In genomic region chr6:89257416-89257815, GRCm38 (mm10) we compare ENCODE assay signal across 17 mouse cellular contexts.
DNase-seq lines count a peak whose midpoint lies in the region; ATAC-seq and TF ChIP-seq lines count a peak whose summit lies in the region.
"Had no signal": no experiment of that assay in that cellular context is flagged by ENCODE, and none has a peak within 500 bp of the region (broad histone marks: within the 10 kb centered on the region; RNA-seq: fewer than 3 reads in every experiment).

No protein-coding gene starts in this region.

- H3K9ac ChIP-seq in embryonic facial prominence, embryonic 14.5 days (ENCODE audit: low read depth, low read length), result no peak overlapping the region
- H3K9ac ChIP-seq in midbrain, embryonic 16.5 days (ENCODE audit: low read depth, low read length), result no peak overlapping the region
- no peak overlapping the region for H3K9ac ChIP-seq in midbrain, embryonic 14.5 days (replicated peaks; ENCODE audit: low read length)
- H3K9ac ChIP-seq: forebrain, embryonic 12.5 days; neural tube, embryonic 12.5 days had no signal

- peak; percentile 6; the same call in 1 of the 2 replicates for ATAC-seq in embryonic facial prominence, embryonic 14.5 days (ENCODE audit: low read depth)
- no peak for ATAC-seq in midbrain, embryonic 16.5 days
- ATAC-seq in midbrain, embryonic 14.5 days (ENCODE audit: low FRiP score, low TSS enrichment), result no peak
- ATAC-seq: hindbrain, embryonic 16.5 days had no signal

- TF ChIP-seq CTCF in bone marrow macrophage, adult 2 months (IDR thresholded peaks at IDR 0.05; ENCODE audit: low read depth, low read length), result no peak

- H3K4me1 ChIP-seq in embryonic facial prominence, embryonic 14.5 days (ENCODE audit: control insufficient read depth, insufficient read depth, low read length), result no peaks in the 10 kb centered on the region
- H3K4me1 ChIP-seq in embryonic facial prominence, embryonic 10.5 days, result 0 out of 2 replicates have a peak, but pooled peaks cover 8% of the 10 kb centered on the region
- peaks cover 12% of the 10 kb centered on the region; the same call in 1 of the 2 replicates for H3K4me1 ChIP-seq in midbrain, embryonic 16.5 days (ENCODE audit: control insufficient read depth, insufficient read depth, low read length)
- H3K4me1 ChIP-seq in midbrain, embryonic 14.5 days (ENCODE audit: control insufficient read depth, insufficient read depth, low read length), result peaks cover 24% of the 10 kb centered on the region
- peaks cover 86% of the 10 kb centered on the region for H3K4me1 ChIP-seq in bone marrow macrophage, adult 2 months (ENCODE audit: control insufficient read depth, insufficient read depth, low read length)
- H3K4me1 ChIP-seq in megakaryocyte, embryonic 14.5 days, result peaks cover 33% of the 10 kb centered on the region
- H3K4me1 ChIP-seq: forebrain, embryonic 12.5 days had no signal

- H3K36me3 ChIP-seq in embryonic facial prominence, embryonic 14.5 days (ENCODE audit: control insufficient read depth, insufficient read depth, low read length), result no peaks in the 10 kb centered on the region
- H3K36me3 ChIP-seq in embryonic facial prominence, embryonic 10.5 days (replicated peaks), result no peaks in the 10 kb centered on the region
- H3K36me3 ChIP-seq in midbrain, embryonic 16.5 days (ENCODE audit: control insufficient read depth, insufficient read depth, low read length), result no peaks in the 10 kb centered on the region
- H3K36me3 ChIP-seq in midbrain, embryonic 14.5 days (ENCODE audit: control insufficient read depth, insufficient read depth, low read length), result no peaks in the 10 kb centered on the region
- H3K36me3 ChIP-seq in megakaryocyte, embryonic 14.5 days (replicated peaks; ENCODE audit: low read length), result no peaks in the 10 kb centered on the region
- H3K36me3 ChIP-seq: forebrain, embryonic 12.5 days; neural tube, embryonic 12.5 days had no signal

- no peaks in the 10 kb centered on the region for H3K27me3 ChIP-seq in embryonic facial prominence, embryonic 14.5 days (replicated peaks; ENCODE audit: control insufficient read depth, insufficient read depth, low read length)
- no peaks in the 10 kb centered on the region for H3K27me3 ChIP-seq in embryonic facial prominence, embryonic 10.5 days (replicated peaks; ENCODE audit: low read depth, poor library complexity, severe bottlenecking)
- H3K27me3 ChIP-seq in midbrain, embryonic 16.5 days (ENCODE audit: control insufficient read depth, insufficient read depth, low read depth, low read length), result no peaks in the 10 kb centered on the region
- H3K27me3 ChIP-seq in midbrain, embryonic 14.5 days (ENCODE audit: control insufficient read depth, insufficient read depth, low read length), result no peaks in the 10 kb centered on the region
- peaks cover 77% of the 10 kb centered on the region for H3K27me3 ChIP-seq in megakaryocyte, embryonic 14.5 days (replicated peaks)
- H3K27me3 ChIP-seq: forebrain, embryonic 12.5 days had no signal

- no peak overlapping the region for H3K4me3 ChIP-seq in embryonic facial prominence, embryonic 14.5 days (ENCODE audit: low read depth, low read length)
- H3K4me3 ChIP-seq in embryonic facial prominence, embryonic 10.5 days, result no peak overlapping the region
- H3K4me3 ChIP-seq in midbrain, embryonic 16.5 days (ENCODE audit: low read depth, low read length), result no peak overlapping the region
- no peak overlapping the region for H3K4me3 ChIP-seq in midbrain, embryonic 14.5 days (replicated peaks; ENCODE audit: low read depth, low read length)
- no peak overlapping the region for H3K4me3 ChIP-seq in bone marrow macrophage, adult 2 months (ENCODE audit: insufficient read depth, low read length)
- H3K4me3 ChIP-seq in megakaryocyte, embryonic 14.5 days (replicated peaks), result peak overlapping the region; percentile 46
- H3K4me3 ChIP-seq: forebrain, embryonic 12.5 days; neural tube, embryonic 12.5 days had no signal

- no peak overlapping the region for H3K27ac ChIP-seq in embryonic facial prominence, embryonic 14.5 days (replicated peaks; ENCODE audit: low read depth, low read length)
- H3K27ac ChIP-seq in embryonic facial prominence, embryonic 10.5 days (replicated peaks), result no peak overlapping the region
- H3K27ac ChIP-seq in midbrain, embryonic 16.5 days (ENCODE audit: low read length), result peak overlapping the region; percentile 67
- H3K27ac ChIP-seq in midbrain, embryonic 14.5 days (replicated peaks; ENCODE audit: low read depth, low read length), result no peak overlapping the region
- H3K27ac ChIP-seq in bone marrow macrophage, adult 2 months (ENCODE audit: insufficient read depth, low read depth, low read length), result peak overlapping the region; percentile 99
- H3K27ac ChIP-seq: forebrain, embryonic 12.5 days; kidney, postnatal 0 days; neural tube, embryonic 12.5 days had no signal

- 76% methylated on average over 6 of the region's 6 CpGs for WGBS in embryonic facial prominence, embryonic 14.5 days
- WGBS in embryonic facial prominence, embryonic 10.5 days, result 83% methylated on average over 6 of the region's 6 CpGs
- 83% methylated on average over 6 of the region's 6 CpGs for WGBS in midbrain, embryonic 16.5 days
- WGBS in midbrain, embryonic 14.5 days, result 86% methylated on average over 6 of the region's 6 CpGs

- DNase-seq in embryonic facial prominence, embryonic 14.5 days (ENCODE audit: low spot score), result no peak
- DNase-seq in embryonic facial prominence, embryonic 10.5 days (ENCODE audit: low spot score), result no peak
- no peak for DNase-seq in midbrain, embryonic 14.5 days
- DNase-seq in adrenal gland, postnatal 4 days (ENCODE audit: low spot score in 2 of 2), result no peak
- no peak for DNase-seq in left cerebral cortex, adult 18-20 months (ENCODE audit: low spot score in 2 of 2)
- DNase-seq: adrenal gland, adult 2 months; cerebellum, adult 2 months; cerebellum, postnatal 36 days; heart, postnatal 4 days; kidney, adult 18-20 months had no signal

- TF ChIP-seq POLR2A in bone marrow macrophage, adult 2 months (IDR thresholded peaks at IDR 0.05; ENCODE audit: borderline replicate concordance, low read depth, low read length), result no peak

- no peak overlapping the region for H3K4me2 ChIP-seq in embryonic facial prominence, embryonic 14.5 days (ENCODE audit: low read depth, low read length)
- H3K4me2 ChIP-seq in midbrain, embryonic 16.5 days (ENCODE audit: low read length), result no peak overlapping the region
- no peak overlapping the region for H3K4me2 ChIP-seq in midbrain, embryonic 14.5 days (ENCODE audit: low read length)
- H3K4me2 ChIP-seq: forebrain, embryonic 12.5 days; neural tube, embryonic 12.5 days had no signal

- no peaks in the 10 kb centered on the region for H3K9me3 ChIP-seq in embryonic facial prominence, embryonic 14.5 days (ENCODE audit: control insufficient read depth, low read length)
- no peaks in the 10 kb centered on the region for H3K9me3 ChIP-seq in embryonic facial prominence, embryonic 10.5 days
- no peaks in the 10 kb centered on the region for H3K9me3 ChIP-seq in midbrain, embryonic 16.5 days (replicated peaks; ENCODE audit: control insufficient read depth, low read length, poor library complexity, severe bottlenecking)
- H3K9me3 ChIP-seq in midbrain, embryonic 14.5 days (ENCODE audit: control insufficient read depth, low read length), result no peaks in the 10 kb centered on the region
- H3K9me3 ChIP-seq in megakaryocyte, embryonic 14.5 days, result no peaks in the 10 kb centered on the region
- H3K9me3 ChIP-seq: forebrain, embryonic 12.5 days; neural tube, embryonic 12.5 days had no signal

Comparison
In these comparisons a context has a peak if more than half of its experiments do, and no peak if none do; other contexts are left out.
1. H3K27ac ChIP-seq: peak in midbrain, embryonic 16.5 days (single experiment) and bone marrow macrophage, adult 2 months (single experiment); none in embryonic facial prominence, embryonic 14.5 days (single experiment), embryonic facial prominence, embryonic 10.5 days (single experiment) and midbrain, embryonic 14.5 days (single experiment).